Mouse (Mus musculus) heart, postnatal 25 days (tissue): ENCODE measurements at regions not wholly inside any gene's neighbourhood (a gene's known extent, or its start where the extent isn't known, plus 50 kb on each side); places are given as distances from the start of the nearest gene placed in this dataset.

Experiments
- DNase-seq: peaks from one replicate; pipeline ENCODE4 v3.0.0; 2022; ENCODE audit warnings: low spot score
- intact Hi-C: fragments of 180-260 bp; cut with DNase I; formaldehyde crosslinking; loops from one replicate; pipeline ENCODE4 v1.15.1; 2025

DNA sequence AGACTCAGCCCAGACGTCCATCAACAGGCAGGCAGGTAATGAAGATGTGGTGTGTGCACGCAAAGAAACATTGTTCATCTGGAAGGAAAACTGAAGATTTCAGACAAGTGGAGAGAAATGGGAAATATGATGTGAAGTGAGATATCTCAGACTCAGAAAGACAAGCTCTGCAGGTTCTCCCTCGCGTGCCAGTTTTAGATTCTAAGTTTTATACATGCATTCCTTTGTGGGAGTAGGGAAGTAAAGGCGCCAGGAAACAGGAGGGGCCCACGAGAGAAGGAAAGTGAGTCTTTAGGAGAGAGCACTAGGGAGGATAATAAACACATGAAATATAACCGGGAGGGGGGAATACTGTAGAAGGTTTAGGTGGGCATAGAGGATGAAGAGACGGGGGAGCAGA lies 223.7 kb downstream of the Ptpru start:
- no peak for DNase-seq
- intact Hi-C loops = no loop called here

DNA sequence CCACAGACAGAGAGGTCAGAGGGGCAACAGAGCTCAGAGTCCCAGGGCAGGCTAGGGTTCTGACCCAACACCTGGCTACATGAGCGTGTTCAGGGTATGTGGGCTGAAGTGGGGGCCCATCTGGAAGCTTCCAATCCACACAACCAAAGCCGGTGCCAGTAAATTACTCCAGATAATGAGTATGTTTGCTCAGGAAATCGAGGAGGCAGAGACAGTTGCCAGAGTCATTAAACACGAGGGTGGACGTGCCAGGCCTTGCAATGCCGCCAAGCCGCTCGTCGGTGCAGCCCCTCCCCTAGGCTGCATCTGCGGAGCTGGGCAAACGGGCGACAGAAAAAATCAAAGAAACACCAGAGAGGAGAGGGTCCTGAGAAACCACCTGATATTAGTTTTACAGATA lies 222.5 kb downstream of the Ptpru start:
- no peak for DNase-seq
- intact Hi-C loops = no loop called here

GRCm38 (mm10) chr4:131638105-131638504 lies 200.0 kb downstream of the Ptpru start:
- no peak for DNase-seq
- intact Hi-C loops = no loop called here

- DNase-seq = no peak
- intact Hi-C loops = no loop called here
Observed at GRCm38 (mm10) chr4:131656034-131656433, 182.1 kb downstream of the Ptpru start.

GRCm38 (mm10) chr4:131657922-131658321 lies 180.2 kb downstream of the Ptpru start:
- DNase-seq = no peak
- intact Hi-C loops = no loop called here

- intact Hi-C loops = no loop called here
- DNase-seq = no peak
Observed at GRCm38 (mm10) chr4:131660931-131661330, 177.2 kb downstream of the Ptpru start.

DNA sequence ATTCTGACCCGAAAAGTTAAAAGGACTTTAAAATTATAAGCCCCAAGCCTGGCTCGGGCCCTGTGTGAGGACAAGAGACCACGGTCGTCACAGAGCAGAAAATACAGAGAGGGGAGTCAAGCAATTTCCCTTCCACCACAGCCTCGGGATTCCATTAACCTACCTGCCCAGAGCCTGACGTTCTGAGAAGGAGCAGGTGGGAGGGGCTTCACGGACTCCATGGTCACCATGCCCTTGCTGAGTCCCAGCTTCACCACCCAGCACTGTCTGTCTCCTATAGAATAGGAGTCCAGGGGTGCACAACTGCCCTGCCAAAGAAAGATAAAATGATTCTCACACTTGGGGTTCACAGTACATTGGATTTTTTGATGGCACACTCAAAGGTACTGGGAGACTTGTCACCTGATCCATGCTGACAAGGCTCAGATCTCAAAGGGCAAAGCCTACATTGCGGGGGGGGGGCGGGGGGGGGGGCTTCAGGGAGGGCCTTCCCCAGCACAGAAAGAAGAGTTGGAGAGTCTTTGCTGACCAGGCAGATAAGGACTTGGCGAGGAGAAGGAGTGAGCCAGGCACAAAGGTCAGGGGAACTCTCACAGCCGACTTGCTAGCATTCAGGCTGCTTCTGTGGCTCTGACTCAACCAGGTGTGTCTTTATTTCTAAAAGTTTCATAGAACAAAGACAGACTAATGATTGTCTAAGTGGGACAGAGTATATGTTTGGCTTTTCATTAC lies 166.1 kb downstream of the Ptpru start:
- intact Hi-C loops = no loop called here

DNA sequence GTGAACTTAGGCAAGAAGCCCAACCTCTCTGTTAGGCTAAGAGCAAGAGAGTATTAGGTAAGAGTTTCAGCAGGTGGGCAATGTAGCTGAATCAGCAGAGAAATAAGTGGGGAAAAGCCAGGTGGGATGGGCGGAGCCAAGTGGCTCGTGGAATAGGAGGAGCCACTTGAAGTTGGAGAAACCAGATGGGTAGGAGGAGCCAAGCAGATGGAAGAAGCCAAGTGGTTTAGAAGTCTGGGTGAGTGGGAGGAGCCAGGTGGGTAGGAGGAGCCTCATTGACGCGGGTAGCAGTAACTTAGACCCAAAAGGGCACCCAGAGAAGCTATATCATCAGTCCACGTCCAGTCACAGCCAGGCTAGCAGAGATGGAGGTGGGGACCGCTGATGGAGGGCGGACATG lies 160.1 kb downstream of the Ptpru start:
- DNase-seq = no peak
- intact Hi-C loops = no loop called here

More for the DNA sequence above, 166.1 kb downstream of the Ptpru start:
- no peak for DNase-seq

GRCm38 (mm10) chr4:131683176-131683575 lies 154.9 kb downstream of the Ptpru start:
- intact Hi-C loops = no loop called here
- no peak for DNase-seq

- no peak for DNase-seq
- intact Hi-C loops = no loop called here
Observed at GRCm38 (mm10) chr4:131685544-131685943, 152.5 kb downstream of the Ptpru start.

DNA sequence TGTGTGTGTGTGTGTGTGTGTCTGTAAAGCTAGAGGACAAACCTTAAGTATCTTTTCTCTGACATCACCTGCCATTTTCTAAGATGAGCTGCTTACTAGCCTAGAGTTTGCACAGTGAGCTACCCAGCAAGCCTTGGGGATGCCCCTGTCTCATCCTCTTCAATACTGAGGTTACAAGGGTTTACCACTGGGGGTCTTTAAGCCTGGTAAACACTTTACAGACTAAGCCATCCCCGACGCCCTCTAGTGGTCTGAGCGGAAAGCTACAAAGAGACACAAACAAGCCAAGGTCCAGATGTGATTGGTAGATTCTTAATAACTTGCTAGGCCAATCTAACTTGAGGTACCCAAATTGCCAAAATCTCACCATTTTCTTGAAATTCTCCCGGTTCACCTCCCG lies 143.9 kb downstream of the Ptpru start:
- no peak for DNase-seq
- intact Hi-C loops = no loop called here

DNA sequence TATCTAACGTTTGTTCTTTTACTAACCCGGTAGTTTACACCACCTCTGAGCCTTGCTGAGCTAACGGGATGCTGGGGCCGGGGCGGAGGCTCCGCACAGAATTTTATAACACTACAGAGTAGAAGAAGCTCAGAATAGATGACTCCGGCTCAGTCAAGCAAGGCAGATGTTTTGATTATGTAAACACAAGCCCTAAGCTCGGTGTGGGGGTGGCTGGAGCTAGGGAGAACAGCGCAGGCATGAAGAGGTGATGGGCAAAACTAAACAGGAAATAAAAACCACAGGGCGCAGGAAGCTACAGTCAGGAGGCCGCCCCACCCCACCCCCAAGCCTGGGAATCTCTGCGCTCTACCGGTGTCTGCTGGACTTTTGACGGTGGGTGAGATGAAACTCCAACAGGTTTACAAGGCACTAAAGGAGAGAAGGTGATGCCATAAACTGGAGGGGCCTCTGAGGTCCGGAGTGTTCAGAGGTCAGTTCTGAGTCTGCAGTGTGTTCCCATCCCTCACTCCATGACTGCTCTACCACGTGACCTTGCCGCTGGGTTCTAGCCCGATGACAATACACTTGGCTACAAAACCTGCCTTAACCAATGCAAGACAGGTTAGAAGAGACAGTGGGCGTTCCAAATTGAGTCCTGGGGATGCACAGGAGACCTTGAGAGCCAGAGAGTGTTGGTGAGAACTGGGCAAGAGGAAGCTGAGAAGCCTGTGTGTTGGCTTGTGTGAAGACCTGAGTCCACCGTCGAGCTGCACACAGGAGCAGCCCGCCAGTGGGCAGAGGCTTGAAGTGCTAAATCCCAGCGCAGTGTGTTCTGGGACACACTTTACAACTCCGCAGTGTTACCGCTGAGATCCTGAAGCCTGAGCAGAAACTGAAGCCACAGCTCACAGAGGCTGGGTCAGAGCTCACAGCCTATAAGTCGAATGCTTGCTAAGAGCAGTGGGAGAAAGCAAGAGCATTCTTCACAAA lies 141.9 kb downstream of the Ptpru start:
- intact Hi-C loops = no loop called here
- DNase-seq = no peak
